Mouse (Mus musculus) liver, embryonic 11.5 days (tissue): ENCODE measurements at regions not wholly inside any gene's neighbourhood (a gene's known extent, or its start where the extent isn't known, plus 50 kb on each side); places are given as distances from the start of the nearest gene placed in this dataset.

Experiments
- ATAC-seq: fragments of 200-750 bp; cut with Nextera tagmentation; replicated peaks from 2 replicates; pipeline ENCODE4 v1.8.0; 2017; ENCODE audit warnings: moderate number of reproducible peaks, mild to moderate bottlenecking, moderate TSS enrichment, moderate library complexity; ENCODE audit not compliant: low FRiP score
- DNase-seq: peaks from one replicate; pipeline ENCODE4 v3.0.0-alpha.2; 2017; ENCODE audit warnings: low spot score
- H3K27ac ChIP-seq: fragments of 300-500 bp; sonication (generic); 2 replicates; pipeline ENCODE4 v1.5.1; 2014; ENCODE audit warnings: mild to moderate bottlenecking, low read depth, low read length, control low read depth
- H3K27me3 ChIP-seq: fragments of 300-500 bp; sonication (generic); replicated peaks from 2 replicates; pipeline ENCODE4 v1.6.1; 2014; ENCODE audit warnings: low read length, mixed read lengths; ENCODE audit not compliant: control insufficient read depth, insufficient read depth
- H3K36me3 ChIP-seq: fragments of 300-500 bp; sonication (generic); 2 replicates; pipeline ENCODE4 v1.6.1; 2014; ENCODE audit warnings: mild to moderate bottlenecking, low read length, moderate library complexity, mixed read lengths; ENCODE audit not compliant: control insufficient read depth, insufficient read depth
- H3K4me1 ChIP-seq: fragments of 300-500 bp; sonication (generic); replicated peaks from 2 replicates; pipeline ENCODE4 v1.6.1; 2014; ENCODE audit warnings: low read length, mixed read lengths; ENCODE audit not compliant: control insufficient read depth, insufficient read depth
- H3K4me2 ChIP-seq: fragments of 300-500 bp; sonication (generic); 2 replicates; pipeline ENCODE4 v1.6.1; 2014; ENCODE audit warnings: mild to moderate bottlenecking, control low read depth, moderate library complexity
- H3K4me3 ChIP-seq: fragments of 300-500 bp; sonication (generic); 2 replicates; pipeline ENCODE4 v1.5.1; 2014; ENCODE audit warnings: low read depth, low read length, control low read depth
- H3K9ac ChIP-seq: fragments of 300-500 bp; sonication (generic); 2 replicates; pipeline ENCODE4 v1.6.1; 2014; ENCODE audit warnings: low read depth, low read length, control low read depth
- H3K9me3 ChIP-seq: fragments of 300-500 bp; sonication (generic); 2 replicates; pipeline ENCODE4 v1.6.1; 2016; ENCODE audit warnings: low read length, inconsistent platforms, mixed read lengths; ENCODE audit not compliant: control insufficient read depth
- WGBS: fragments of 180-500 bp; shearing (Covaris S2); extraction: QIAGEN DNeasy Blood & Tissue Kit; methylation state at CpG from one replicate; pipeline ENCODE4 v1.1.7; 2014; 5-methylcytosine and 5-hydroxymethylcytosine counted together

- WGBS: 80% methylated on average over 12 of the region's 12 CpGs
Measured at GRCm38 (mm10) chr17:84014287-84015039, 166.7 kb upstream of the Haao start.

GRCm38 (mm10) chr17:84010492-84011060, 162.8 kb upstream of the Haao start:
- 76% methylated on average over 3 of the region's 3 CpGs for WGBS
- H3K9ac ChIP-seq: no peak overlapping the region
- H3K9me3 ChIP-seq: no peaks in the 10 kb centered on the region
- no peak overlapping the region for H3K4me2 ChIP-seq
- no peak overlapping the region for H3K4me3 ChIP-seq
- DNase-seq: no peak
- peaks cover 22% of the 10 kb centered on the region for H3K4me1 ChIP-seq
- no peak overlapping the region for H3K27ac ChIP-seq
- H3K36me3 ChIP-seq: no peaks in the 10 kb centered on the region
- no peaks in the 10 kb centered on the region for H3K27me3 ChIP-seq
- ATAC-seq: no peak

More at GRCm38 (mm10) chr17:84014287-84015039, 166.7 kb upstream of the Haao start:
- Histone ChIP-seq H3K4me3 (no peak overlapping the region), H3K9ac (no peak overlapping the region), H3K27me3 (no peaks in the 10 kb centered on the region), H3K9me3 (no peaks in the 10 kb centered on the region), H3K4me1 (peaks cover 8% of the 10 kb centered on the region), H3K4me2 (no peak overlapping the region), H3K27ac (no peak overlapping the region), H3K36me3 (no peaks in the 10 kb centered on the region)
- ATAC-seq: no peak
- DNase-seq: no peak

- no peak for ATAC-seq
- no peak overlapping the region for H3K4me2 ChIP-seq
- H3K27me3 ChIP-seq: no peaks in the 10 kb centered on the region
- no peaks in the 10 kb centered on the region for H3K36me3 ChIP-seq
- H3K9ac ChIP-seq: no peak overlapping the region
- peaks cover 22% of the 10 kb centered on the region for H3K4me1 ChIP-seq
- no peaks in the 10 kb centered on the region for H3K9me3 ChIP-seq
- 76% methylated on average over 7 of the region's 7 CpGs for WGBS
- H3K4me3 ChIP-seq: no peak overlapping the region
- no peak for DNase-seq
- no peak overlapping the region for H3K27ac ChIP-seq
Measured at GRCm38 (mm10) chr17:84009966-84010365, 162.2 kb upstream of the Haao start.

GRCm38 (mm10) chr17:84009194-84009593, 161.4 kb upstream of the Haao start:
- no peaks in the 10 kb centered on the region for H3K9me3 ChIP-seq
- no peaks in the 10 kb centered on the region for H3K36me3 ChIP-seq
- no peak overlapping the region for H3K9ac ChIP-seq
- DNase-seq: no peak
- 84% methylated on average over 8 of the region's 8 CpGs for WGBS
- no peaks in the 10 kb centered on the region for H3K27me3 ChIP-seq
- peaks cover 23% of the 10 kb centered on the region for H3K4me1 ChIP-seq
- H3K4me2 ChIP-seq: no peak overlapping the region
- no peak overlapping the region for H3K4me3 ChIP-seq
- no peak overlapping the region for H3K27ac ChIP-seq
- ATAC-seq: no peak

GRCm38 (mm10) chr17:84008682-84009052, 160.9 kb upstream of the Haao start:
- Histone ChIP-seq H3K27ac (no peak overlapping the region), H3K9ac (no peak overlapping the region), H3K36me3 (no peaks in the 10 kb centered on the region), H3K4me3 (no peak overlapping the region), H3K9me3 (no peaks in the 10 kb centered on the region), H3K4me1 (peaks cover 29% of the 10 kb centered on the region), H3K4me2 (no peak overlapping the region), H3K27me3 (no peaks in the 10 kb centered on the region)
- ATAC-seq (no peak), DNase-seq (no peak)
- WGBS: 61% methylated on average over 7 of the region's 7 CpGs

- H3K27ac ChIP-seq: no peak overlapping the region
- H3K4me1 ChIP-seq: peaks cover 29% of the 10 kb centered on the region
- H3K36me3 ChIP-seq: no peaks in the 10 kb centered on the region
- no peaks in the 10 kb centered on the region for H3K9me3 ChIP-seq
- ATAC-seq (no peak), DNase-seq (no peak)
- no peak overlapping the region for H3K4me3 ChIP-seq
- no peak overlapping the region for H3K4me2 ChIP-seq
- no peaks in the 10 kb centered on the region for H3K27me3 ChIP-seq
- H3K9ac ChIP-seq: no peak overlapping the region
- WGBS: 77% methylated on average over 12 of the region's 12 CpGs
Measured at GRCm38 (mm10) chr17:84008035-84008681, 160.4 kb upstream of the Haao start.

GRCm38 (mm10) chr17:84006748-84007147, 159.0 kb upstream of the Haao start:
- no peaks in the 10 kb centered on the region for H3K36me3 ChIP-seq
- WGBS: 63% methylated on average over 9 of the region's 9 CpGs
- H3K4me2 ChIP-seq: no peak overlapping the region
- no peak overlapping the region for H3K4me3 ChIP-seq
- H3K9me3 ChIP-seq: no peaks in the 10 kb centered on the region
- H3K27me3 ChIP-seq: no peaks in the 10 kb centered on the region
- no peak overlapping the region for H3K27ac ChIP-seq
- no peak overlapping the region for H3K9ac ChIP-seq
- peaks cover 29% of the 10 kb centered on the region for H3K4me1 ChIP-seq
- DNase-seq (no peak), ATAC-seq (no peak)

- Histone ChIP-seq H3K36me3 (no peaks in the 10 kb centered on the region), H3K4me3 (no peak overlapping the region), H3K27ac (no peak overlapping the region; the same call in 1 of the 2 replicates), H3K9ac (no peak overlapping the region), H3K27me3 (no peaks in the 10 kb centered on the region), H3K4me1 (peaks cover 19% of the 10 kb centered on the region), H3K9me3 (no peaks in the 10 kb centered on the region), H3K4me2 (no peak overlapping the region)
- ATAC-seq (no peak), DNase-seq (no peak)
- 39% methylated on average over 6 of the region's 6 CpGs for WGBS
Measured at GRCm38 (mm10) chr17:84004237-84004636, 156.5 kb upstream of the Haao start.
